Mouse (Mus musculus): ENCODE data around the gene Pus3.

DNA sequence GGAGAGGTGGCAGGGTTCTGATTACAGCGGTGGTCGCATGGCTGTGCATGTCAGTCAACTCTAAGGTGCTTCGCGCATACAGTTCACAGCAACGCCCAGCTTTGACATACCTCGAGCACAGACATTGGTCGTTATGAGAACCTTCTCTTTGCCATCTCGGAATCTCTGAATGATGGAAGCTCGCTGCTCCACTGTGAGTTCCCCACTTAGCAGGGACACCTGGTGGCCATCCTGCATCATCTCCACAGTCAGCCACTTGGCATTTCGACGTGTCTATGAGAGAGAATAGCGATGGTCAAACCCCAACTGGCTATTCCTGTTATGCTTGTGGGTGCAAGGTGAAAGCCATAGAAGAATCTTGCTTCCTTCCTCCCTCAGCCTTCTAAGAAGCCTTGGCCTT lies 12.7 kb upstream of the Pus3 start:
- TF ChIP-seq CTCF (IDR thresholded peaks at IDR 0.05; ENCODE audit: low read depth) = peak; percentile 34; the same call in 1 of the 2 replicates
- no peak for TF ChIP-seq EP300 (IDR thresholded peaks at IDR 0.05; ENCODE audit: low read depth)

Data from heart, postnatal 0 days (tissue).